Mouse (Mus musculus) gastrocnemius, postnatal 4 days (tissue): ENCODE measurements around the gene Spata45. TPM values are rescaled to one million over a fixed set of nuclear protein-coding genes. Genes with fewer than 3 reads are reported as not detected.

Experiments
- DNase-seq, 2 experiments: peaks; one replicate each; pipeline ENCODE4 v3.0.0; 2021 to 2022; ENCODE audit warnings: low spot score in 2 of 2, mixed read lengths in 2 of 2
- total RNA-seq, 2 experiments: library from RNA; stranded (reverse); gene quantifications; 2 replicates each; pipeline ENCODE4 v1.2.3; 2021

Spata45 gene
- total RNA-seq, 2 experiments from 2014 or later = not detected

GRCm38 (mm10) chr1:191075199-191075883 is 38.9 kb downstream of the Spata45 start:
- DNase-seq = peak in 1 of 2 experiments; percentile 56

GRCm38 (mm10) chr1:191083230-191083629 is 46.8 kb downstream of the Spata45 start:
- DNase-seq = no peak

- peak in 1 of 2 experiments; percentile 56 for DNase-seq
These were observed 48.6 kb downstream of the Spata45 start for GRCm38 (mm10) chr1:191084951-191085559.

GRCm38 (mm10) chr1:191085597-191085996 is 49.2 kb downstream of the Spata45 start:
- no peak for DNase-seq

- DNase-seq = no peak
These were observed 50.0 kb downstream of the Spata45 start for GRCm38 (mm10) chr1:191086304-191086878.

GRCm38 (mm10) chr1:191086960-191087359 is 50.5 kb downstream of the Spata45 start:
- no peak for DNase-seq

- no peak for DNase-seq
These were observed 51.5 kb downstream of the Spata45 start for GRCm38 (mm10) chr1:191087955-191088354.

GRCm38 (mm10) chr1:191089355-191089754 is 52.9 kb downstream of the Spata45 start:
- no peak for DNase-seq

GRCm38 (mm10) chr1:191092050-191092449 is 55.6 kb downstream of the Spata45 start:
- DNase-seq = no peak

Other genes with a start within 250 kb of the Spata45 start
- 10 to 100 TPM; 24.1 to 28.2 TPM for gene Rps6kc1, start 124.9 kb upstream of the Spata45 start, total RNA-seq
- gene Angel2, start 111.5 kb upstream of the Spata45 start, total RNA-seq = 10 to 100 TPM; 30.0 to 41.6 TPM
- gene Vash2, start 57.3 kb upstream of the Spata45 start, total RNA-seq = 10 to 100 TPM; 41.2 to 43.6 TPM
- 10 to 100 TPM in 1 of 2 experiments, 1 to 10 TPM in 1; 9.2 to 11.7 TPM for gene Flvcr1, start 10.5 kb upstream of the Spata45 start, total RNA-seq
- gene Tatdn3, start 26.3 kb downstream of the Spata45 start, total RNA-seq = 10 to 100 TPM; 21.4 to 23.1 TPM
- gene Nsl1, start 26.4 kb downstream of the Spata45 start, total RNA-seq = 1 to 10 TPM; 3.9 to 4.5 TPM
- gene Batf3, start 61.2 kb downstream of the Spata45 start, total RNA-seq = 1 to 10 TPM in 1 of 2 experiments, under 1 TPM in 1; 0.47 to 2.7 TPM
- not detected for gene Fam71a, start 128.2 kb downstream of the Spata45 start, total RNA-seq
- 10 to 100 TPM in 1 of 2 experiments, 1 to 10 TPM in 1; 9.7 to 13.9 TPM for gene Atf3, start 181.4 kb downstream of the Spata45 start, total RNA-seq